Mouse (Mus musculus) kidney, postnatal 0 days (tissue): Measurements from ENCODE around the gene Cmc2. TPM values are rescaled to one million over a fixed set of nuclear protein-coding genes. Genes with fewer than 3 reads are reported as not detected.

Source experiments
- ATAC-seq: fragments of 200-750 bp; cut with Nextera tagmentation; replicated peaks from 2 replicates; pipeline ENCODE4 v1.8.0; 2017; ENCODE audit warnings: low read depth, moderate number of reproducible peaks, moderate TSS enrichment, moderate library complexity; ENCODE audit not compliant: low FRiP score
- DNase-seq: peaks from one replicate; pipeline ENCODE4 v3.0.0-alpha.2; 2016; ENCODE audit warnings: low spot score
- H3K27ac ChIP-seq: fragments of 300-500 bp; sonication (generic); 2 replicates; pipeline ENCODE4 v1.5.1; 2014; ENCODE audit warnings: mild to moderate bottlenecking
- H3K27me3 ChIP-seq: fragments of 300-500 bp; sonication (generic); 2 replicates; pipeline ENCODE4 v1.6.1; 2014; ENCODE audit warnings: low read length, mixed read lengths; ENCODE audit not compliant: insufficient read depth
- H3K36me3 ChIP-seq: fragments of 300-500 bp; sonication (generic); 2 replicates; pipeline ENCODE4 v1.6.1; 2014; ENCODE audit warnings: low read length, mixed read lengths; ENCODE audit not compliant: insufficient read depth
- H3K4me1 ChIP-seq: fragments of 300-500 bp; sonication (generic); replicated peaks from 2 replicates; pipeline ENCODE4 v1.6.1; 2014; ENCODE audit warnings: antibody characterized with exemption, low read length, mixed read lengths; ENCODE audit not compliant: insufficient read depth
- H3K4me2 ChIP-seq: fragments of 300-500 bp; sonication (generic); 2 replicates; pipeline ENCODE4 v1.6.1; 2014; ENCODE audit warnings: mild to moderate bottlenecking, low read length, moderate library complexity, mixed read lengths
- H3K4me3 ChIP-seq: fragments of 300-500 bp; sonication (generic); replicated peaks from 2 replicates; pipeline ENCODE4 v1.5.1; 2014; ENCODE audit warnings: low read depth, low read length
- H3K9ac ChIP-seq: fragments of 300-500 bp; sonication (generic); 2 replicates; pipeline ENCODE4 v1.6.1; 2014; ENCODE audit warnings: low read depth, low read length
- H3K9me3 ChIP-seq: fragments of 300-500 bp; sonication (generic); replicated peaks from 2 replicates; pipeline ENCODE4 v1.6.1; 2016; ENCODE audit warnings: low read length, inconsistent platforms, mixed read lengths
- CTCF ChIP-seq: IDR thresholded peaks from 2 replicates; pipeline ENCODE4 v1.5.1; 2016; ENCODE audit warnings: antibody characterized with exemption, low read depth, mild to moderate bottlenecking, moderate library complexity
- WGBS: fragments of 180-500 bp; shearing (Covaris S2); extraction: QIAGEN DNeasy Blood & Tissue Kit; methylation state at CpG from one replicate; pipeline ENCODE4 v1.1.7; 2014; 5-methylcytosine and 5-hydroxymethylcytosine counted together
- polyA plus RNA-seq: library from polyadenylated mRNA; unstranded; fragments of >200 nt; fragmentation: Nextera tagmentation; extraction: Ambion mirVana; gene quantifications from 2 replicates; pipeline ENCODE4 v1.2.1, GENCODE M21; 2015

Gene Cmc2
- polyA plus RNA-seq, 1 experiment from 2014 or later = 100 TPM

DNA sequence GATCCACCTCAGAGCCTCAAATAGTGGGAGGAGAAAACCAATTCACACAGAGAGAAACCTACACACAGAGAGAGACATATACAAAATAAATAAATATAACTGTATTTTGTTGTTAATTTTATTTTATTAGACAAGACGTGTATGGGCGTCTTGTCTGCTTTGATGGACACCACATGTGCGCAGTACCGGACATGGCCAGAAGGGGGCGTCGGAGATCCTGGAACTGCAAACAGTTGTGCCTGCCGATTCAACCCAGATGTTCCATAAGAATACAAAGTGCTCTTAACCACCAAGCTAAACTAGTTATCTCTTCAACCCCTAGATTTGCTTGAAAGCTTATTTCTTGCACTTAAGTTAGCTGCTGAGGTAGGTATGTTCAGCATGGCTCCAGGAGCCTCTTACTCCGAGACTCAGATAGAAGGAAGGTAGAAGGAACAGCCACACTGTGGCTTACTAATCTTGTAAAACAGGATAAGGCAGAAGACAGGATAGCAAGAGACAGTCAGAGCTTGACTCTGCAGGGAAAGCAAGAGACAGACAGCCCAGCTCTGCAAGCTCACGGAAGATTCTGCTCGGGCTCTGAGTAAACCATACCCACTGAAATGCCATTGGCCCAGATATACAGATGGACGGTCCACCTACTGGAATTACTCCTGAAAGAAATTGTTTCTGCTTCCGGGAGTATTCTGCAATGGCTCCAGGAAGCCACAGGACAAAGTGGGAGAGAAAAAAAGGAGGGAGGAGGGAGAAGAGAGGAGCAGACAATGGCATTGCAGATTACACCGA lies 54.9 kb downstream of the Cmc2 start:
- H3K4me2 ChIP-seq = no peak overlapping the region
- no peaks in the 10 kb centered on the region for H3K36me3 ChIP-seq
- H3K9me3 ChIP-seq = no peaks in the 10 kb centered on the region
- peak overlapping the region; percentile 38; the same call in 1 of the 2 replicates for H3K27ac ChIP-seq
- 0 out of 2 replicates have a peak, but pooled peaks cover 4% of the 10 kb centered on the region for H3K27me3 ChIP-seq
- no peak overlapping the region for H3K9ac ChIP-seq
- H3K4me3 ChIP-seq = no peak overlapping the region
- WGBS = 72% methylated on average over 13 of the region's 13 CpGs
- DNase-seq (no peak), ATAC-seq (no peak)
- TF ChIP-seq CTCF = peak; percentile 66
- 0 out of 2 replicates have a peak, but pooled peaks cover 5% of the 10 kb centered on the region for H3K4me1 ChIP-seq

DNA sequence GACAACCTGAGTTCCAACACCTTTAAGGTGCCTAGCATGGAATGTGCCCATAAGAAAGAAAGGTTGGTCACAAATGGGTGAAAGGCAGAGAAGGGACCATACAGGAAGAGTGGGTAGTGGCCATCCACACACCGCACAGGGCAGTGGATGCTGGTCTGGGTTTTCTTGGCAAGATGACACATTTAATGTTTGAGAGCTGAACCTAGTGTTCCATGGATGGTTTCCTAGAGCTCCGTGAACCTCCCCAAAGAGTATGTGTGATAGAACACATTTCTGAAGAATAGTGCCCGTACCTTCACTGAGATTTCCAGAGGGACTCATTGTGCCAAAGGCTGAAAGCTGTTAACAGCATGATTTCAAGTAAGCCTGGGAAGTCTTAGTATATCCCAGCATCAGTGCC lies 56.7 kb downstream of the Cmc2 start:
- 0 out of 2 replicates have a peak, but pooled peaks cover 4% of the 10 kb centered on the region for H3K27me3 ChIP-seq
- H3K36me3 ChIP-seq = no peaks in the 10 kb centered on the region
- ATAC-seq (no peak), DNase-seq (no peak)
- no peak overlapping the region for H3K4me2 ChIP-seq
- no peak for TF ChIP-seq CTCF
- no peak overlapping the region for H3K27ac ChIP-seq
- 0 out of 2 replicates have a peak, but pooled peaks cover 5% of the 10 kb centered on the region for H3K4me1 ChIP-seq
- no peak overlapping the region for H3K4me3 ChIP-seq
- H3K9me3 ChIP-seq = no peaks in the 10 kb centered on the region
- no peak overlapping the region for H3K9ac ChIP-seq
- 93% methylated on average over 3 of the region's 3 CpGs for WGBS

DNA sequence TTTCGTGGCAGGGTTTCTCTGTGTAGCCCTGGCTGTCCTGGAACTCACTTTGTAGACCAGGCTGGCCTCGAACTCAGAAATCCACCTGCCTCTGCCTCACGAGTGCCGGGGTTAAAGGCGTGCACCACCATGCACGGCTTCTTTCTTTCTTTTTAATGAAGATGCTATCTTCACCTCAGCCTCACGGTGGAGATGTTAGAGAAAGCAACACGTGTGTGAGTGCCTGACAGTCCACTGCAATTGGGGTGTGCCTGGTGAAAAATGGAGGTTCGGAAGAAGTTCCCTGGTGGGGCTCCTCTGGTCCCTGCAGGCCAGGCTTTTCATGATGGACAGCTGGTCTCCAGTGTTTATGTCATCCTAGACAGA lies 57.2 kb downstream of the Cmc2 start:
- no peak overlapping the region for H3K27ac ChIP-seq
- 0 out of 2 replicates have a peak, but pooled peaks cover 4% of the 10 kb centered on the region for H3K27me3 ChIP-seq
- 71% methylated on average over 8 of the region's 9 CpGs for WGBS
- no peaks in the 10 kb centered on the region for H3K9me3 ChIP-seq
- no peak overlapping the region for H3K4me2 ChIP-seq
- ATAC-seq (no peak), DNase-seq (no peak)
- no peak for TF ChIP-seq CTCF
- H3K9ac ChIP-seq = no peak overlapping the region
- H3K36me3 ChIP-seq = no peaks in the 10 kb centered on the region
- H3K4me1 ChIP-seq = 0 out of 2 replicates have a peak, but pooled peaks cover 5% of the 10 kb centered on the region
- no peak overlapping the region for H3K4me3 ChIP-seq

DNA sequence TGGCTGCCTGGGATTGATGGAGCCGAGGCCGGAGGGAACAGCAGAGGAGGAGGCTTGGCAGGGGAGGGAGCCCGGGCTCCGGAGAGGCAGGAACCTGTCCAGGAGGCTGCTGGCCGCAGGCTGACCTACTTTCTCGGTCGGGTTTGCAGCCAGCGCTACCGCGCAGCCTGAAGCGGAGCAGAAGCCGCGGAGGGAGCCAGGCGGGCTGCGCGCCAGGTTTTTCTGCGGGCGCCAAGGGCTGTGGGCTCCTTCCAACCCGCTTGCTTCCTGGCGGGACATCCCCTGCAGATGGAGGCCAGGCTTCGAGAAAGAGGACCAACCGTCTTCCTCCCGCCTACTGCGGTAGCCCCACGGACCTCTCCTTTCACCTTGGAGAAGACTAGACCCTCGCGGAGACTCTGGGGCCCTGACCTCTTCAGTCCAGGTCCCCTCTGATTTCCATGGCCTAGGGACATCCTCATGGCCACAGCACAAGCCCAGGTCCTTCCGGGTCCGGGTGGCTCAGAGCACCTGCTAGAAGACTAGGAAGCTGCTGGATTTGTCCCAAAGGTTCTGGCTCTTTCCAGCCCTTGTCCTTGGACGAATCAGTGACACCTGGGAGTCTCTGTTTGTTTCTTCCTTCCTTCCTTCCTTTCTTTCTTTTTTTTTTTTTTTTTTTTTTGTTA lies 57.8 kb downstream of the Cmc2 start:
- Histone ChIP-seq H3K9me3 (no peaks in the 10 kb centered on the region), H3K4me1 (0 out of 2 replicates have a peak, but pooled peaks cover 5% of the 10 kb centered on the region), H3K9ac (peak overlapping the region; percentile 56; the same call in 1 of the 2 replicates), H3K4me2 (peak overlapping the region; percentile 61), H3K27ac (no peak overlapping the region), H3K27me3 (0 out of 2 replicates have a peak, but pooled peaks cover 4% of the 10 kb centered on the region), H3K36me3 (no peaks in the 10 kb centered on the region), H3K4me3 (peak overlapping the region; percentile 26)
- DNase-seq = peak; percentile 49
- no peak for ATAC-seq
- 3% methylated on average over 30 of the region's 30 CpGs for WGBS
- no peak for TF ChIP-seq CTCF

DNA sequence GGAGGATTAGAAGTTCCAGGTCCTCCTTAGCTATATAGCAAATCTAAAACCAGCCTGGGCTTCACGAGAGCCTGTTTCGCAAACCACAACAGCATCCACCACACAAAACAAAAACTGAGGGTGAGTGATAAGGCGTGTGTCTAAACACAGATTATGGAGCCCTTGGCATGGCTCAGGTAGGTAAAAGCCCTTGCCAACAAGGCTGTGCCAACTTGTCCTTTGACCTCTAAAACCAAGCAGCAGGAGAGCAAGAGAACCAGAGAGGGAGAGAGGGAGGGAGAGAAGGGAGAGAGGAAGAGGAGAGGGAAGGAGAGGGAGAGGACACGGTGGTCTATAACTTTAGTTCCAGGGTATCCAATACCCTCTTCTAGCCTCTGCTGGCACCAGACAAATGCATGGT lies 59.1 kb downstream of the Cmc2 start:
- Histone ChIP-seq H3K4me3 (no peak overlapping the region), H3K4me2 (no peak overlapping the region), H3K27ac (no peak overlapping the region), H3K27me3 (0 out of 2 replicates have a peak, but pooled peaks cover 4% of the 10 kb centered on the region), H3K9me3 (0 out of 2 replicates have a peak, but pooled peaks cover 2% of the 10 kb centered on the region), H3K9ac (no peak overlapping the region), H3K36me3 (no peaks in the 10 kb centered on the region), H3K4me1 (0 out of 2 replicates have a peak, but pooled peaks cover 5% of the 10 kb centered on the region)
- ATAC-seq (no peak), DNase-seq (no peak)
- no peak for TF ChIP-seq CTCF
- 96% methylated on average over 4 of the region's 4 CpGs for WGBS

DNA sequence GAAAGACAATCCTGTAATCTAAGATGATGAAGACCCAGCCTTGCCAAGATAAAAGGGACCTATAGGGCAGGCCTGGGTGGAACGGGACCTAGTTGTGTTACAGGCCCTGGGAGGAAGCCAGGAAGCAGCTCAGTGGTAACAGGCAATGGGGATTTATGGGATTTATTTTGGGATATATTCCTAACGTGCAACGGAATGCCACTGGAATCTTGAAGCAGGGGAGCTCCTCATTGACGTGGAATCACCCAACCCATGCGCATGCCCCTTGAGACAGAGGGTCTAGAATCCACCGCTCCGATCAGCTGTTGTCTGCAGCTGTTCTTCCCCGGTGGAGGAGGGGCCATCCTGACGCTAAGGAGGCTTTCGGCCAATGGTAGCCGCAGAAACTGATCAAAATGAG lies 69.2 kb downstream of the Cmc2 start:
- DNase-seq = no peak
- WGBS = 82% methylated on average over 11 of the region's 11 CpGs
- no peak for ATAC-seq
- no peak overlapping the region for H3K4me3 ChIP-seq
- H3K27me3 ChIP-seq = no peaks in the 10 kb centered on the region
- H3K4me2 ChIP-seq = no peak overlapping the region
- H3K9ac ChIP-seq = no peak overlapping the region
- H3K9me3 ChIP-seq = 0 out of 2 replicates have a peak, but pooled peaks cover 5% of the 10 kb centered on the region
- no peaks in the 10 kb centered on the region for H3K36me3 ChIP-seq
- H3K27ac ChIP-seq = no peak overlapping the region
- H3K4me1 ChIP-seq = no peaks in the 10 kb centered on the region
- no peak for TF ChIP-seq CTCF
